Mouse (Mus musculus) neutrophil, adult 59 days (primary cell): ENCODE results near the gene Serp2. TPM values are rescaled to one million over a fixed set of nuclear protein-coding genes. Genes with fewer than 3 reads are reported as not detected.

Experiments used
- total RNA-seq, 2 experiments: library from RNA; stranded (reverse); gene quantifications; 1 replicate in 1 of 2; 2 replicates in 1 of 2; pipeline ENCODE4 v1.2.4; 2023

Gene Serp2
- total RNA-seq: under 1 TPM in 1 of 2 experiments, not detected in 1; 0.53 TPM

DNA sequence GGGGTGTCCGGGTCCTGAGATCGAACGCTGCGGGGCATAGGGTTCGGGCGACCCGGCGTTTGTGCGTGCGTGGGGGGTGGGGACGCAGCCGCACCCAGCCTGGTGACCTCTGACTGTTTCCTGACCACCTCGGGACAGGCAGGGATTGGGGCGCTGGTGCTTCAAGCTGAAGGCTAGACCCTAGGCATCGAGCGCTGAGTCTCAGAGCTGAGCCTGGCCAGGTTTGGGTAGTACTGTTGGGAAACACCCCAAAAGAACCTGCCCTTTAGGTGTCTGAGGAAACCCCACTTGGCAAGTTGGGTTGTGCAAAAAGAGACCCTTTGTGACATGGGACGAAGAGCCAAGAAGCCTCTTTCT is at the start of gene Serp2:
Serp2 (minus strand) TSS at position 38 of the 357 bp plus-strand sequence.

Other genes with a start within 250 kb of the Serp2 start
- gene Tsc22d1, start 141.9 kb downstream of the Serp2 start, total RNA-seq: 10 to 100 TPM; 14.7 to 17.0 TPM